Comparison of ENCODE assay signal across 22 mouse cellular contexts in the genomic region with DNA sequence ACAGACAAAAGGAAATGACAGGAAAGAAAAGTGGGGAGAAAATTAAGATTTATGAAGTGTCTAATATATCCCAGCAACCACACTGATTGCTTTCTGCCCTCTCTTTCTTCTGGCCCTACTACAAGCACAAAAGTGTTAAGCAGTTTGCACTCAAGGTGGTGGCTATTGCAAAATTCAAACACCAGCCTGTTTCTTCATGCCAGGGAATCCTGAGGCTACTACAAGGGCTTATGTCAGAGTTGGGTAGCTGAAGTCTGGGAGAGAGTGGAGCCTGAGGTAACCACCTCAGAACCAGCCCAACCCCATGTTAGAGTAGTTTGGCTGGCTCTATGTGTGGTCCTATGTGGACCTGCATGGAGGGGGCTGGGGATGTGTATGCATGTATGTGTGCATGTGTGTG. TPM values are rescaled to one million over a fixed set of nuclear protein-coding genes. Genes with fewer than 3 reads are reported as not detected.
DNase-seq lines count a peak whose midpoint lies in the region; ATAC-seq and TF ChIP-seq lines count a peak whose summit lies in the region.
"Had no signal": no experiment of that assay in that cellular context is flagged by ENCODE, and none has a peak within 500 bp of the region (broad histone marks: within the 10 kb centered on the region; RNA-seq: fewer than 3 reads in every experiment).

No protein-coding gene starts in this region.

- H3K27me3 ChIP-seq in intestine, embryonic 14.5 days (replicated peaks; ENCODE audit: control insufficient read depth, insufficient read depth, low read length): no peaks in the 10 kb centered on the region
- H3K27me3 ChIP-seq in intestine, postnatal 0 days (replicated peaks; ENCODE audit: control insufficient read depth, insufficient read depth, low read length): no peaks in the 10 kb centered on the region
- H3K27me3 ChIP-seq in lung, embryonic 16.5 days (ENCODE audit: control insufficient read depth, insufficient read depth, low read depth, low read length): no peaks in the 10 kb centered on the region
- H3K27me3 ChIP-seq: CH12.LX; embryonic facial prominence, embryonic 13.5 days; forebrain, embryonic 13.5 days; heart, embryonic 15.5 days; hindbrain, embryonic 13.5 days; Patski had no signal

- no peaks in the 10 kb centered on the region for H3K36me3 ChIP-seq in intestine, embryonic 14.5 days (ENCODE audit: control insufficient read depth, insufficient read depth, low read length)
- no peaks in the 10 kb centered on the region for H3K36me3 ChIP-seq in intestine, postnatal 0 days (ENCODE audit: control insufficient read depth, insufficient read depth)
- H3K36me3 ChIP-seq in lung, embryonic 16.5 days (ENCODE audit: control insufficient read depth, insufficient read depth, low read length): no peaks in the 10 kb centered on the region
- H3K36me3 ChIP-seq: embryonic facial prominence, embryonic 13.5 days; heart, embryonic 15.5 days; hindbrain, embryonic 13.5 days had no signal

- no peak overlapping the region for H3K4me3 ChIP-seq in intestine, embryonic 14.5 days (ENCODE audit: low read depth, low read length)
- no peak overlapping the region for H3K4me3 ChIP-seq in intestine, postnatal 0 days (ENCODE audit: low read depth, low read length)
- no peak overlapping the region for H3K4me3 ChIP-seq in lung, embryonic 16.5 days (ENCODE audit: low read length)
- H3K4me3 ChIP-seq in cortical plate, adult 2 months (ENCODE audit: insufficient read depth, low read length): no peak overlapping the region
- H3K4me3 ChIP-seq: embryonic facial prominence, embryonic 13.5 days; forebrain, embryonic 13.5 days; heart, adult 2 months; heart, embryonic 15.5 days; hindbrain, embryonic 13.5 days had no signal

- H3K4me2 ChIP-seq in intestine, embryonic 14.5 days (ENCODE audit: low read length): no peak overlapping the region
- no peak overlapping the region for H3K4me2 ChIP-seq in intestine, postnatal 0 days (replicated peaks; ENCODE audit: low read depth)
- H3K4me2 ChIP-seq in lung, embryonic 16.5 days (ENCODE audit: low read depth, low read length): no peak overlapping the region
- H3K4me2 ChIP-seq: embryonic facial prominence, embryonic 13.5 days; forebrain, embryonic 13.5 days; heart, embryonic 11.5 days; heart, embryonic 15.5 days; hindbrain, embryonic 13.5 days had no signal

- DNase-seq in intestine, embryonic 14.5 days (ENCODE audit: low spot score): peak; percentile 38
- DNase-seq in lung, postnatal 4 days: no peak
- peak; percentile 67 for DNase-seq in lung, postnatal 36 days
- no peak for DNase-seq in spleen, postnatal 36 days (ENCODE audit: low spot score in 2 of 2)
- DNase-seq: adrenal gland, postnatal 14 days; cerebellum, adult 11-12 months; cerebellum, adult 9-10 months; cerebellum, postnatal 25 days; heart, adult 2 months; heart, postnatal 14 days had no signal

- no peak for TF ChIP-seq POLR2A in cortical plate, adult 2 months (IDR thresholded peaks at IDR 0.05; ENCODE audit: extremely low read depth, insufficient read depth, low read length)

- H3K4me1 ChIP-seq in intestine, embryonic 14.5 days (replicated peaks; ENCODE audit: control insufficient read depth, insufficient read depth, low read length): no peaks in the 10 kb centered on the region
- H3K4me1 ChIP-seq in intestine, postnatal 0 days (replicated peaks; ENCODE audit: control insufficient read depth, insufficient read depth, low read length): no peaks in the 10 kb centered on the region
- H3K4me1 ChIP-seq in lung, embryonic 16.5 days (replicated peaks; ENCODE audit: control insufficient read depth, insufficient read depth, low read length): no peaks in the 10 kb centered on the region
- peaks cover 4% of the 10 kb centered on the region for H3K4me1 ChIP-seq in cortical plate, adult 2 months (ENCODE audit: control insufficient read depth, insufficient read depth, low read length)
- H3K4me1 ChIP-seq: embryonic facial prominence, embryonic 13.5 days; forebrain, embryonic 13.5 days; heart, embryonic 15.5 days had no signal

- no peak overlapping the region for H3K27ac ChIP-seq in intestine, embryonic 14.5 days (ENCODE audit: low read depth)
- no peak overlapping the region for H3K27ac ChIP-seq in intestine, postnatal 0 days (ENCODE audit: low read depth, low read length)
- no peak overlapping the region for H3K27ac ChIP-seq in lung, embryonic 16.5 days (ENCODE audit: low read length)
- H3K27ac ChIP-seq in cortical plate, adult 2 months (ENCODE audit: insufficient read depth, low read length): peak overlapping the region; percentile 67
- H3K27ac ChIP-seq: embryonic facial prominence, embryonic 13.5 days; forebrain, embryonic 13.5 days; heart, adult 2 months; heart, embryonic 15.5 days; hindbrain, embryonic 13.5 days had no signal

- TF ChIP-seq CTCF in intestine, postnatal 0 days (IDR thresholded peaks at IDR 0.05; ENCODE audit: low read depth): no peak
- no peak for TF ChIP-seq CTCF in cortical plate, adult 2 months (IDR thresholded peaks at IDR 0.05; ENCODE audit: extremely low read depth, insufficient read depth, low read length)

- ATAC-seq in intestine, embryonic 14.5 days (replicated peaks; ENCODE audit: low FRiP score, low TSS enrichment, low read depth): no peak
- ATAC-seq in intestine, postnatal 0 days: no peak
- ATAC-seq in lung, embryonic 16.5 days (ENCODE audit: low read depth): peak; percentile 43; the same call in 1 of the 2 replicates
- ATAC-seq: activated CD4-positive, CD25-positive, alpha-beta regulatory T cell, adult 4 months; Patski had no signal

- no peak overlapping the region for H3K9ac ChIP-seq in intestine, embryonic 14.5 days (ENCODE audit: low read length)
- H3K9ac ChIP-seq in intestine, postnatal 0 days (ENCODE audit: low read depth, low read length): no peak overlapping the region
- H3K9ac ChIP-seq in lung, embryonic 16.5 days (ENCODE audit: low read length): no peak overlapping the region
- H3K9ac ChIP-seq: embryonic facial prominence, embryonic 13.5 days; forebrain, embryonic 13.5 days; forebrain, postnatal 0 days; heart, embryonic 15.5 days; hindbrain, embryonic 13.5 days had no signal

- H3K9me3 ChIP-seq in intestine, embryonic 14.5 days (ENCODE audit: control insufficient read depth, low read length): no peaks in the 10 kb centered on the region
- no peaks in the 10 kb centered on the region for H3K9me3 ChIP-seq in intestine, postnatal 0 days (ENCODE audit: control insufficient read depth)
- H3K9me3 ChIP-seq in lung, embryonic 16.5 days (ENCODE audit: control insufficient read depth, low read length): no peaks in the 10 kb centered on the region
- H3K9me3 ChIP-seq: embryonic facial prominence, embryonic 13.5 days; forebrain, embryonic 13.5 days; heart, embryonic 15.5 days; hindbrain, embryonic 13.5 days had no signal

RNA-seq across cellular contexts. Expression of gene Gm8994, which starts 23.8 kb away (rescaled TPM):
- not detected in 2 replicates for polyA plus RNA-seq in intestine, embryonic 14.5 days (2014; fragmentation: Nextera tagmentation; extraction: Ambion mirVana)
- not detected in 2 replicates for polyA plus RNA-seq in intestine, postnatal 0 days (2015; fragmentation: Nextera tagmentation; extraction: Ambion mirVana)
- polyA plus RNA-seq in lung, embryonic 16.5 days (2015; fragmentation: Nextera tagmentation; extraction: Ambion mirVana): not detected in 2 replicates
- polyA plus RNA-seq in cortical plate, adult 2 months (2012; rRNA removed): 0.06 TPM in 1 of 2 replicates, not detected in the other
- polyA plus RNA-seq: activated CD4-positive, CD25-positive, alpha-beta regulatory T cell, adult 4 months; embryonic facial prominence, embryonic 13.5 days; forebrain, embryonic 13.5 days; forebrain, postnatal 0 days; heart, adult 2 months; heart, embryonic 11.5 days; heart, embryonic 15.5 days; hindbrain, embryonic 13.5 days had no signal

Comparison
In these comparisons a context has a peak if more than half of its experiments do, and no peak if none do; other contexts are left out.
1. DNase-seq: peak in intestine, embryonic 14.5 days (single experiment) and lung, postnatal 36 days (single experiment); none in lung, postnatal 4 days (0 of 2) and spleen, postnatal 36 days (0 of 2).